Mouse (Mus musculus) hindbrain, embryonic 11.5 days (tissue): ENCODE results near the gene Map3k10. TPM values are rescaled to one million over a fixed set of nuclear protein-coding genes. Genes with fewer than 3 reads are reported as not detected.

Experiments
- ATAC-seq: fragments of 200-750 bp; cut with Nextera tagmentation; 2 replicates; pipeline ENCODE4 v1.8.0; 2017; ENCODE audit warnings: mild to moderate bottlenecking, moderate TSS enrichment, moderate library complexity; ENCODE audit not compliant: low FRiP score
- DNase-seq: peaks from one replicate; pipeline ENCODE4 v3.0.0-alpha.2; 2015; ENCODE audit warnings: low spot score
- H3K27ac ChIP-seq: fragments of 300-500 bp; sonication (generic); 2 replicates; pipeline ENCODE4 v1.5.1; 2014; ENCODE audit warnings: mild to moderate bottlenecking, low read depth, low read length
- H3K27me3 ChIP-seq: fragments of 300-500 bp; sonication (generic); 2 replicates; pipeline ENCODE4 v1.6.1; 2014; ENCODE audit warnings: mild to moderate bottlenecking, low read length, moderate library complexity, mixed read lengths; ENCODE audit not compliant: control insufficient read depth, insufficient read depth
- H3K36me3 ChIP-seq: fragments of 300-500 bp; sonication (generic); 2 replicates; pipeline ENCODE4 v1.6.1; 2014; ENCODE audit warnings: mild to moderate bottlenecking, low read length, moderate library complexity, mixed read lengths; ENCODE audit not compliant: control insufficient read depth, insufficient read depth
- H3K4me1 ChIP-seq: fragments of 300-500 bp; sonication (generic); replicated peaks from 2 replicates; pipeline ENCODE4 v1.6.1; 2014; ENCODE audit warnings: low read length, mixed read lengths; ENCODE audit not compliant: control insufficient read depth, insufficient read depth
- H3K4me2 ChIP-seq: fragments of 300-500 bp; sonication (generic); replicated peaks from 2 replicates; pipeline ENCODE4 v1.6.1; 2014; ENCODE audit warnings: mild to moderate bottlenecking, low read depth, low read length
- H3K4me3 ChIP-seq: fragments of 300-500 bp; sonication (generic); 2 replicates; pipeline ENCODE4 v1.5.1; 2014; ENCODE audit warnings: low read depth, low read length
- H3K9ac ChIP-seq: fragments of 300-500 bp; sonication (generic); 2 replicates; pipeline ENCODE4 v1.6.1; 2014; ENCODE audit warnings: low read depth, low read length
- H3K9me3 ChIP-seq: fragments of 300-500 bp; sonication (generic); 2 replicates; pipeline ENCODE4 v1.6.1; 2016; ENCODE audit warnings: low read length; ENCODE audit not compliant: control insufficient read depth
- WGBS: fragments of 180-500 bp; shearing (Covaris S2); extraction: QIAGEN DNeasy Blood & Tissue Kit; methylation state at CpG from one replicate; pipeline ENCODE4 v1.1.7; 2014; 5-methylcytosine and 5-hydroxymethylcytosine counted together
- polyA plus RNA-seq: library from polyadenylated mRNA; unstranded; fragments of >200 nt; fragmentation: Nextera tagmentation; extraction: Ambion mirVana; gene quantifications from 2 replicates; pipeline ENCODE4 v1.2.1, GENCODE M21; 2014

Map3k10 gene
- polyA plus RNA-seq, 1 experiment from 2014 or later = 8.8 TPM

GRCm38 (mm10) chr7:27687043-27687442, 12.6 kb upstream of the Map3k10 start:
- DNase-seq (no peak), ATAC-seq (no peak)
- H3K4me3 ChIP-seq = no peak overlapping the region
- no peak overlapping the region for H3K4me2 ChIP-seq
- 88% methylated on average over 1 of the region's 1 CpGs for WGBS
- no peaks in the 10 kb centered on the region for H3K27me3 ChIP-seq
- H3K9me3 ChIP-seq = no peaks in the 10 kb centered on the region
- no peaks in the 10 kb centered on the region for H3K36me3 ChIP-seq
- no peak overlapping the region for H3K9ac ChIP-seq
- H3K4me1 ChIP-seq = no peaks in the 10 kb centered on the region
- no peak overlapping the region for H3K27ac ChIP-seq

GRCm38 (mm10) chr7:27685681-27686080, 11.3 kb upstream of the Map3k10 start:
- no peaks in the 10 kb centered on the region for H3K4me1 ChIP-seq
- ATAC-seq (no peak), DNase-seq (peak; percentile 48)
- peak overlapping the region; percentile 31; the same call in 1 of the 2 replicates for H3K4me2 ChIP-seq
- no peak overlapping the region for H3K4me3 ChIP-seq
- H3K27ac ChIP-seq = no peak overlapping the region
- no peaks in the 10 kb centered on the region for H3K36me3 ChIP-seq
- WGBS = 0% methylated on average over 6 of the region's 6 CpGs
- 0 out of 2 replicates have a peak overlapping the region, but pooled peaks have one; percentile 34 for H3K9ac ChIP-seq
- H3K9me3 ChIP-seq = no peaks in the 10 kb centered on the region
- no peaks in the 10 kb centered on the region for H3K27me3 ChIP-seq

- WGBS = 58% methylated on average over 5 of the region's 5 CpGs
- peak; percentile 12 for DNase-seq
- H3K9me3 ChIP-seq = no peaks in the 10 kb centered on the region
- H3K4me3 ChIP-seq = no peak overlapping the region
- no peaks in the 10 kb centered on the region for H3K4me1 ChIP-seq
- H3K36me3 ChIP-seq = no peaks in the 10 kb centered on the region
- 0 out of 2 replicates have a peak overlapping the region, but pooled peaks have one; percentile 34 for H3K9ac ChIP-seq
- no peak overlapping the region for H3K27ac ChIP-seq
- H3K4me2 ChIP-seq = peak overlapping the region; percentile 31; the same call in 1 of the 2 replicates
- ATAC-seq = no peak
- H3K27me3 ChIP-seq = no peaks in the 10 kb centered on the region
These were observed 10.8 kb upstream of the Map3k10 start for GRCm38 (mm10) chr7:27685220-27685619.

DNA sequence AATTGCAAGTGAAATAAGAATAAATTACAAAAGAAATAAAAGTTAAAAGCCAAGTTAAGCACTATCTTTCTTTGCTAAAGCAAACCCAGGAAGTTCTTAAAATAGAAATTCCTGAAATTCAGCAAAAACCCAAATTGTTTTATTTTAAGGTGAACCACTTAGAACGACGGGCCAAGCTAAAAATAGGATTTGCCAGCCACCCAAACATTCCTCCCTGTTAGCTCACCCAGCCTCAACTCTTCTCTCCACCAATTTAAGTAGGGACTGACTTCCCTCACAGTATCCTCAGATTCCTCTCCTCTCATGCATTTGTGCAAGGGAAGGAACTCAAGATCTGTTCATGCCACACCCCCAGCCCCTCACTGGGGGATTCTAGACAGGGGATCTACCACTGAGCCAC, 8.8 kb upstream of the Map3k10 start:
- DNase-seq (no peak), ATAC-seq (no peak)
- Histone ChIP-seq H3K27ac (no peak overlapping the region), H3K4me3 (no peak overlapping the region), H3K9ac (no peak overlapping the region), H3K9me3 (no peaks in the 10 kb centered on the region), H3K27me3 (no peaks in the 10 kb centered on the region), H3K4me1 (no peaks in the 10 kb centered on the region), H3K4me2 (no peak overlapping the region), H3K36me3 (no peaks in the 10 kb centered on the region)
- WGBS = 79% methylated on average over 2 of the region's 2 CpGs

DNA sequence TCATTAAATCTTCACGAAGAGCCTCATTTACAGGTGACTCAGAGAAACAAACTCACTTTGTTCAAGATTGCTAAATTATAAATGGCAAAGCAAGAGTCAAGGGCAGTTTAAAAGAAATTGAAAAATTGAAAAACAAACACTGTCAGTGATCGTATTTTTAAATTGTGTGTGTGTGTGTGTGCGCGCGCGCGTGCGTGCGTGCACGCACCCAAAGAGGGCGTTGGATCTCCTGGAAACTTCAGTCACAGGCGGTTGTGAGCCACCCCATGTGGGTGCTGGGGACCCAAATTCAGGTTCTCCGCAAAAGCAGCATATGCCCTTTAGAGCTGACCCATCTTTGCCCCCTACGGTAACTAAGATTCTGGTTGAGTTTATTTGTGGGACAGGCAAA, 819 bp upstream of the Map3k10 start:
- Histone ChIP-seq H3K36me3 (no peaks in the 10 kb centered on the region), H3K4me3 (peak overlapping the region; percentile 92), H3K4me2 (peak overlapping the region; percentile 100), H3K9me3 (no peaks in the 10 kb centered on the region), H3K27me3 (no peaks in the 10 kb centered on the region), H3K27ac (no peak overlapping the region), H3K9ac (no peak overlapping the region), H3K4me1 (peaks cover 4% of the 10 kb centered on the region; the same call in 1 of the 2 replicates)
- DNase-seq (no peak), ATAC-seq (no peak)
- 32% methylated on average over 14 of the region's 14 CpGs for WGBS

DNA sequence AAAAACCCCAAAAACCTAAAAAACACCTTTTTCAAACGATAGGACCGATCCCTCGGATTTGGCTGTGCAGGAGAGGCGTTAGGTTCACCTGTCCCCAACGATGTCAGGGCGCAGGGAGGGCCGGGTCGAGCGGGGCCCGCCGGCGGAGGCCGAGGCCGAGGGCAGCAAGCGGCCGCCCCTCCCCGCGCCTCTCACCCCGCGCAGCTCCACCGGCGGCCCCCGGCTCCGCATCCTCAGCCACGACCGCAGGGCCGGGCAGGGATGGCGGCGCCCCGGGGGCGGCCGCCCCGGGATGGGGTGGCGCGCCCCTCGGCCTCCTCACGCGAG, 240 bp downstream of the Map3k10 start:
- H3K4me2 ChIP-seq = peak overlapping the region; percentile 100
- no peaks in the 10 kb centered on the region for H3K27me3 ChIP-seq
- ATAC-seq = no peak; the same call in 1 of the 2 replicates
- peak overlapping the region; percentile 88 for H3K27ac ChIP-seq
- no peak for DNase-seq
- peak overlapping the region; percentile 85 for H3K9ac ChIP-seq
- H3K9me3 ChIP-seq = no peaks in the 10 kb centered on the region
- peaks cover 4% of the 10 kb centered on the region; the same call in 1 of the 2 replicates for H3K4me1 ChIP-seq
- no peaks in the 10 kb centered on the region for H3K36me3 ChIP-seq
- WGBS = under 1% methylated on average over 35 of the region's 38 CpGs
- H3K4me3 ChIP-seq = peak overlapping the region; percentile 92

GRCm38 (mm10) chr7:27673575-27674131, 745 bp downstream of the Map3k10 start:
- peak overlapping the region; percentile 92 for H3K4me3 ChIP-seq
- ATAC-seq (peak; percentile 50), DNase-seq (peak; percentile 37)
- H3K4me1 ChIP-seq = peaks cover 4% of the 10 kb centered on the region; the same call in 1 of the 2 replicates
- peak overlapping the region; percentile 100 for H3K4me2 ChIP-seq
- H3K9me3 ChIP-seq = no peaks in the 10 kb centered on the region
- no peaks in the 10 kb centered on the region for H3K27me3 ChIP-seq
- no peaks in the 10 kb centered on the region for H3K36me3 ChIP-seq
- peak overlapping the region; percentile 85 for H3K9ac ChIP-seq
- WGBS = under 1% methylated on average over 46 of the region's 52 CpGs
- H3K27ac ChIP-seq = no peak overlapping the region; the same call in 1 of the 2 replicates

DNA sequence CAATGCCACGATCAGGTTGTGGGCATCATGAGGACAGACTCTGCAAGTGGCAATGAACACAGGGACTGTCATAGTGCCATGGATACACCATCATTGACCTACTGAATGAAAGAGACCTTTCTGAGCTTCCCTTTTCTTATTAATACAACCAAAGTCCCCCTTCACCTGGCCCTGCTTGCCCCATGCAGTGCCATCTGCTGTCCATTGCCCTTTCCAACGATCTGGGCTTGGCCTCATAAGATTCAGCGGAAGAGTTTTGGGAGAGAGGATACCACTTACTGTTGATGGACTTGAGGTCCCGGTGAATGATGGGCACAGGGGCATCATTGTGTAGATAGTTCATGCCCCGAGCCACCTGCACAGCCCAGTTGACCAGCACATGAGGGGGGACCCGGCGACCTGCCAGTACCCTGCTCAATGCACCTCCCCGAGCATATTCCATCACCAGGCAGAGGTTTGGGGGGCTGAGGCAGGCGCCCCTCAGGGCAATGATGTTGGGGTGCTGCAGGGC, 1.3 kb downstream of the Map3k10 start:
- H3K9ac ChIP-seq = peak overlapping the region; percentile 85
- H3K27ac ChIP-seq = no peak overlapping the region
- H3K36me3 ChIP-seq = no peaks in the 10 kb centered on the region
- peak overlapping the region; percentile 100 for H3K4me2 ChIP-seq
- ATAC-seq (no peak), DNase-seq (no peak)
- H3K27me3 ChIP-seq = no peaks in the 10 kb centered on the region
- H3K4me1 ChIP-seq = peaks cover 4% of the 10 kb centered on the region; the same call in 1 of the 2 replicates
- 68% methylated on average over 9 of the region's 9 CpGs for WGBS
- no peaks in the 10 kb centered on the region for H3K9me3 ChIP-seq
- H3K4me3 ChIP-seq = peak overlapping the region; percentile 92

DNA sequence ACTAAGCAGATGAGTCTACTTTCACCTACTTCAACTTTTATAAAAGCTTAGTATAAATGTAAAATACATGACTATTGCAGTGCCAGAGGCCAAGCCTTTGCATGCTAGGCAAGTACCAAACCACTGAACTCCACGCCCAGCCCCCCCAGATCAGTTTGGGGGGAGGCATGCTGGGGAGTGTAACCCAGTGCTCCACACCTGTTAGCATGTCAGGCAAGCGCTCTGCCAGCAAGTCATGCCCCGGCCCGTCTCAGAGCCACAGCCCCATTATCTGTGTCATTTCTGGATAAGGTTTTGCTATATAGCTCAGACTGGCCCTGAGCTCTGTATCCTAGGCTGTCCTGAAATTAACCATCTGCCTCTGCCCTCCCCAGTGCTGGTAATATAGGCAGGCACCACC, 12.4 kb downstream of the Map3k10 start:
- Histone ChIP-seq H3K4me3 (no peak overlapping the region), H3K9me3 (no peaks in the 10 kb centered on the region), H3K9ac (no peak overlapping the region), H3K27ac (no peak overlapping the region), H3K27me3 (peaks cover 18% of the 10 kb centered on the region), H3K36me3 (no peaks in the 10 kb centered on the region), H3K4me1 (no peaks in the 10 kb centered on the region), H3K4me2 (no peak overlapping the region)
- ATAC-seq = no peak
- no peak for DNase-seq
- WGBS = 91% methylated on average over 4 of the region's 4 CpGs
